Mouse (Mus musculus) intestine, embryonic 16.5 days (tissue): ENCODE results near the gene Mad2l2. TPM values are rescaled to one million over a fixed set of nuclear protein-coding genes. Genes with fewer than 3 reads are reported as not detected.
"Not testable (repeated sequence)": the region's sequence is repeated elsewhere in the genome, so short reads cannot be mapped to it uniquely, and the experiment has no call there.

Experiments used
- ATAC-seq: fragments of 200-750 bp; cut with Nextera tagmentation; 2 replicates; pipeline ENCODE4 v1.8.0; 2017; ENCODE audit warnings: moderate TSS enrichment, moderate library complexity
- H3K27ac ChIP-seq: fragments of 300-500 bp; sonication (generic); 2 replicates; pipeline ENCODE4 v1.5.1; 2014; ENCODE audit warnings: mild to moderate bottlenecking, low read length
- H3K27me3 ChIP-seq: fragments of 300-500 bp; sonication (generic); replicated peaks from 2 replicates; pipeline ENCODE4 v1.6.1; 2014; ENCODE audit warnings: low read length, control low read depth, mixed read lengths; ENCODE audit not compliant: control insufficient read depth, insufficient read depth
- H3K36me3 ChIP-seq: fragments of 300-500 bp; sonication (generic); 2 replicates; pipeline ENCODE4 v1.6.1; 2014; ENCODE audit warnings: low read length, control low read depth; ENCODE audit not compliant: control insufficient read depth, insufficient read depth
- H3K4me1 ChIP-seq: fragments of 300-500 bp; sonication (generic); 2 replicates; pipeline ENCODE4 v1.6.1; 2014; ENCODE audit warnings: low read length, control low read depth, mixed read lengths; ENCODE audit not compliant: control insufficient read depth, insufficient read depth
- H3K4me2 ChIP-seq: fragments of 300-500 bp; sonication (generic); 2 replicates; pipeline ENCODE4 v1.6.1; 2014; ENCODE audit warnings: low read depth, low read length, control low read depth
- H3K4me3 ChIP-seq: fragments of 300-500 bp; sonication (generic); 2 replicates; pipeline ENCODE4 v1.5.1; 2014; ENCODE audit warnings: mild to moderate bottlenecking, low read length
- H3K9ac ChIP-seq: fragments of 300-500 bp; sonication (generic); 2 replicates; pipeline ENCODE4 v1.6.1; 2014; ENCODE audit warnings: low read depth, low read length
- H3K9me3 ChIP-seq: fragments of 300-500 bp; sonication (generic); 2 replicates; pipeline ENCODE4 v1.6.1; 2016; ENCODE audit warnings: low read length, control low read depth; ENCODE audit not compliant: control insufficient read depth
- WGBS: fragments of 180-500 bp; shearing (Covaris S2); extraction: QIAGEN DNeasy Blood & Tissue Kit; methylation state at CpG from one replicate; pipeline ENCODE4 v1.1.7; 2014; 5-methylcytosine and 5-hydroxymethylcytosine counted together
- polyA plus RNA-seq: library from polyadenylated mRNA; unstranded; fragments of >200 nt; fragmentation: Nextera tagmentation; extraction: Ambion mirVana; gene quantifications from 2 replicates; pipeline ENCODE4 v1.2.1, GENCODE M21; 2015

Mad2l2 gene
- polyA plus RNA-seq, 1 experiment from 2014 or later: 30.1 TPM

- H3K4me2 ChIP-seq: no peak overlapping the region
- no peak overlapping the region for H3K27ac ChIP-seq
- H3K27me3 ChIP-seq: peaks cover 69% of the 10 kb centered on the region
- ATAC-seq: no peak
- H3K36me3 ChIP-seq: no peaks in the 10 kb centered on the region
- no peak overlapping the region for H3K9ac ChIP-seq
- H3K9me3 ChIP-seq: no peaks in the 10 kb centered on the region
- H3K4me3 ChIP-seq: no peak overlapping the region
- 35% methylated on average over 3 of the region's 3 CpGs for WGBS
- H3K4me1 ChIP-seq: no peaks in the 10 kb centered on the region
Observed at GRCm38 (mm10) chr4:148171261-148171660, 41.1 kb downstream of the Mad2l2 start.

GRCm38 (mm10) chr4:148173811-148174494, 43.8 kb downstream of the Mad2l2 start:
- no peak for ATAC-seq
- no peak overlapping the region for H3K4me3 ChIP-seq
- H3K4me2 ChIP-seq: no peak overlapping the region
- H3K9me3 ChIP-seq: no peaks in the 10 kb centered on the region
- no peaks in the 10 kb centered on the region for H3K36me3 ChIP-seq
- 3% methylated on average over 30 of the region's 30 CpGs for WGBS
- no peak overlapping the region for H3K27ac ChIP-seq
- no peaks in the 10 kb centered on the region for H3K4me1 ChIP-seq
- H3K27me3 ChIP-seq: peaks cover 71% of the 10 kb centered on the region
- no peak overlapping the region for H3K9ac ChIP-seq

- H3K36me3 ChIP-seq: no peaks in the 10 kb centered on the region
- no peak overlapping the region for H3K4me2 ChIP-seq
- no peak overlapping the region for H3K9ac ChIP-seq
- peaks cover 68% of the 10 kb centered on the region for H3K27me3 ChIP-seq
- no peak overlapping the region for H3K27ac ChIP-seq
- ATAC-seq: no peak
- no peaks in the 10 kb centered on the region for H3K4me1 ChIP-seq
- WGBS: 20% methylated on average over 12 of the region's 12 CpGs
- H3K9me3 ChIP-seq: no peaks in the 10 kb centered on the region
- no peak overlapping the region for H3K4me3 ChIP-seq
Observed at GRCm38 (mm10) chr4:148174495-148174862, 44.3 kb downstream of the Mad2l2 start.

GRCm38 (mm10) chr4:148176603-148177002, 46.4 kb downstream of the Mad2l2 start:
- H3K9ac ChIP-seq, H3K4me3 ChIP-seq, H3K4me2 ChIP-seq, H3K36me3 ChIP-seq, H3K27ac ChIP-seq, ATAC-seq, H3K9me3 ChIP-seq, H3K4me1 ChIP-seq: not testable (repeated sequence)
- peaks cover 52% of the 10 kb centered on the region for H3K27me3 ChIP-seq
- WGBS: 71% methylated on average over 5 of the region's 6 CpGs

GRCm38 (mm10) chr4:148177716-148178115, 47.5 kb downstream of the Mad2l2 start:
- H3K36me3 ChIP-seq: no peaks in the 10 kb centered on the region
- no peak for ATAC-seq
- no peak overlapping the region for H3K9ac ChIP-seq
- H3K4me2 ChIP-seq: no peak overlapping the region
- H3K27me3 ChIP-seq: peaks cover 44% of the 10 kb centered on the region
- no peak overlapping the region for H3K27ac ChIP-seq
- no peaks in the 10 kb centered on the region for H3K4me1 ChIP-seq
- no peak overlapping the region for H3K4me3 ChIP-seq
- H3K9me3 ChIP-seq: no peaks in the 10 kb centered on the region

GRCm38 (mm10) chr4:148181483-148181882, 51.3 kb downstream of the Mad2l2 start:
- no peak for ATAC-seq
- Histone ChIP-seq H3K27ac (no peak overlapping the region), H3K9me3 (no peaks in the 10 kb centered on the region), H3K36me3 (no peaks in the 10 kb centered on the region), H3K4me2 (no peak overlapping the region), H3K4me1 (no peaks in the 10 kb centered on the region), H3K27me3 (peaks cover 7% of the 10 kb centered on the region), H3K4me3 (no peak overlapping the region), H3K9ac (no peak overlapping the region)
- WGBS: 88% methylated on average over 12 of the region's 12 CpGs

- no peaks in the 10 kb centered on the region for H3K9me3 ChIP-seq
- no peak overlapping the region for H3K4me2 ChIP-seq
- no peaks in the 10 kb centered on the region for H3K36me3 ChIP-seq
- ATAC-seq: no peak
- no peak overlapping the region for H3K9ac ChIP-seq
- WGBS: 34% methylated on average over 8 of the region's 8 CpGs
- peaks cover 7% of the 10 kb centered on the region for H3K27me3 ChIP-seq
- H3K4me3 ChIP-seq: no peak overlapping the region
- no peak overlapping the region for H3K27ac ChIP-seq
- no peaks in the 10 kb centered on the region for H3K4me1 ChIP-seq
Observed at GRCm38 (mm10) chr4:148182363-148182762, 52.2 kb downstream of the Mad2l2 start.

GRCm38 (mm10) chr4:148184564-148184963, 54.4 kb downstream of the Mad2l2 start:
- Histone ChIP-seq H3K4me3 (no peak overlapping the region), H3K9me3 (no peaks in the 10 kb centered on the region), H3K27me3 (no peaks in the 10 kb centered on the region; the same call in 1 of the 2 replicates), H3K9ac (no peak overlapping the region), H3K27ac (no peak overlapping the region), H3K4me2 (no peak overlapping the region), H3K4me1 (no peaks in the 10 kb centered on the region), H3K36me3 (no peaks in the 10 kb centered on the region)
- no peak for ATAC-seq
- 61% methylated on average over 9 of the region's 9 CpGs for WGBS

- H3K9ac ChIP-seq: no peak overlapping the region
- H3K27ac ChIP-seq: no peak overlapping the region
- peaks cover under 1% of the 10 kb centered on the region; the same call in 1 of the 2 replicates for H3K27me3 ChIP-seq
- WGBS: 64% methylated on average over 4 of the region's 4 CpGs
- H3K9me3 ChIP-seq: no peaks in the 10 kb centered on the region
- ATAC-seq: no peak
- H3K4me2 ChIP-seq: no peak overlapping the region
- no peaks in the 10 kb centered on the region for H3K4me1 ChIP-seq
- H3K4me3 ChIP-seq: no peak overlapping the region
- H3K36me3 ChIP-seq: no peaks in the 10 kb centered on the region
Observed at GRCm38 (mm10) chr4:148185819-148186218, 55.6 kb downstream of the Mad2l2 start.

GRCm38 (mm10) chr4:148188767-148189166, 58.6 kb downstream of the Mad2l2 start:
- 86% methylated on average over 1 of the region's 1 CpGs for WGBS
- not testable (repeated sequence) for H3K4me2 ChIP-seq, H3K9me3 ChIP-seq, H3K4me3 ChIP-seq, ATAC-seq, H3K4me1 ChIP-seq, H3K27ac ChIP-seq, H3K36me3 ChIP-seq, H3K9ac ChIP-seq, H3K27me3 ChIP-seq
